Mouse (Mus musculus) layer of hippocampus, adult 6 months (tissue): ENCODE data around the gene Magel2. TPM values are rescaled to one million over a fixed set of nuclear protein-coding genes. Genes with fewer than 3 reads are reported as not detected.

Source experiments
- long read RNA-seq, 2 experiments: library from polyadenylated mRNA; unstranded; transcript quantifications; one replicate each; pipeline ENCODE4 v2.0.0; 2019 to 2020
- polyA plus RNA-seq: library from polyadenylated mRNA; unstranded; fragments of <200 nt; fragmentation: Nextera tagmentation; gene quantifications from 2 replicates; pipeline ENCODE4 v1.2.3, GENCODE M21; 2021

Magel2 gene
- polyA plus RNA-seq = 0.78 and 1.0 TPM in 2 replicates
- long read RNA-seq, experiment 1 = 0 reads
- long read RNA-seq, experiment 2, full-length matches to known transcripts = 4 of 4 reads
- long read RNA-seq, experiment 2, partial matches to known transcripts = 0 of 4 reads
- long read RNA-seq, experiment 2, other reads (novel, unspliced or antisense) = 0 of 4 reads

GRCm38 (mm10) chr7:62376510-62377304, at the start of gene Magel2:
Gene Magel2, plus strand, starts transcription at chr7:62377010.

DNA sequence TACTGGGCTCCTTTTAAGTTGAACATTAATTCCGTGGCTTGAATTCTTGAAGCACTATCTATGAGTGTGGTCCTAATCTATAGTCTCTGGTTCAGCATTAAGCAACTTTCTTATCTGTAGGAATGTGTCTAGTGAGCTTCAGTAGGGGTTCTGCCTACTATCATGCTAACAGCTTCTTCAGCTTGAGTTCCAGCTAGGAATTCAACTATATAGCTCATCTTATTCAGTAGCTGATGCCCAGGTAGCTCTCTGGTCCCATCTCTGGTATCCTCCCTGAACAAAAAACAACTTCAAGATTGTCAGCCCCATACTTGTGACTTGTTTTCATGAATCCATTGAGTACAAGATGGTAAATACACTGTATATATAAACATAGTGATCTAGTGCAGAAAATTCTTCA, 30.5 kb upstream of the Magel2 start, which contains the start of gene Ndn:
Ndn (plus strand) TSS at position 301 of the 400 bp plus-strand sequence.

GRCm38 (mm10) chr7:62419493-62420360, 42.9 kb downstream of the Magel2 start, which contains the start of gene Mkrn3:
Gene Mkrn3, minus strand, starts transcription at chr7:62420139.

Other genes with a start within 250 kb of the Magel2 start
- 125 and 252 TPM in 2 replicates for gene Ndn, start 30.4 kb upstream of the Magel2 start, polyA plus RNA-seq
- 1.1 TPM in 2 replicates for gene Mkrn3, start 43.1 kb downstream of the Magel2 start, polyA plus RNA-seq
- gene Peg12, start 87.5 kb downstream of the Magel2 start, polyA plus RNA-seq = 0.16 and 0.41 TPM in 2 replicates